Mouse (Mus musculus) bone marrow, adult 2 months (tissue): ENCODE measurements around the gene Tff3.

Experiments
- CTCF ChIP-seq: fragments of 200-500 bp; IDR thresholded peaks from 2 replicates; pipeline ENCODE4 v1.5.1; 2011; ENCODE audit warnings: low read length, control low read depth; ENCODE audit not compliant: control insufficient read depth, insufficient read depth
- POLR2A ChIP-seq: fragments of 200-500 bp; IDR thresholded peaks from 2 replicates; pipeline ENCODE4 v1.6.1; 2011; ENCODE audit warnings: low read depth, mild to moderate bottlenecking, control low read depth, low read length, borderline replicate concordance; ENCODE audit not compliant: control insufficient read depth

DNA sequence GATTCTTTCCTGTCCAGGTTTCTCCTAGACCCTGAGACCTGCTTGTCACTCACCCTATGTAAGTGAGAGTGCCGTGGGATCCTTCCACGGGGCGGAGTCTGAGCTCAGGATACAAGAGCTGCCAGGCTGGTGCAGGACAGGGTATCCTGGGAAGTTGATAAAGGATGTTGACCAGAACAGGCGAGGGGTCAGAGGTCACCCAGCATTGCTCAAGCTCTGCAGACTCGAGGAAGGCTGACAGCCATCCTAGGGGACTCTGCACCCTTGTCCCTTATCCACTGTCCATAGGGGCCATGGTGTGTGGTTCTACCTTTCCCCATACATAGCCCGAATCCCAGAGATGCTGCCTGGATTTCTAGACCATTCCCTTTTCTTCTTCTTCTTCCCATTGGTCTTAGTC is 13.4 kb downstream of the Tff3 start:
- TF ChIP-seq CTCF (no peak), POLR2A (no peak)
